7 mouse cellular contexts compared by ENCODE assay signal in genomic region chr2:71368086-71368485, GRCm38 (mm10). TPM values are rescaled to one million over a fixed set of nuclear protein-coding genes. Genes with fewer than 3 reads are reported as not detected.
A peak's percentile ranks its signal among the peaks of the same experiment; 100 is the strongest.
DNase-seq lines count a peak whose midpoint lies in the region; ATAC-seq lines count a peak whose summit lies in the region.

No protein-coding gene starts in this region.

- no peak overlapping the region for H3K27ac ChIP-seq in forebrain, embryonic 10.5 days
- no peak overlapping the region for H3K27ac ChIP-seq in limb, embryonic 12.5 days
- H3K27ac ChIP-seq in stomach, embryonic 15.5 days = no peak overlapping the region

- H3K9ac ChIP-seq in limb, embryonic 12.5 days (replicated peaks) = no peak overlapping the region
- no peak overlapping the region for H3K9ac ChIP-seq in stomach, embryonic 15.5 days

- peak overlapping the region; percentile 74 for H3K4me2 ChIP-seq in limb, embryonic 12.5 days
- H3K4me2 ChIP-seq in stomach, embryonic 15.5 days = peak overlapping the region; percentile 66

- ATAC-seq in megakaryocyte, adult 5-6 weeks (ENCODE audit: poor library complexity, severe bottlenecking) = no peak
- ATAC-seq in limb, embryonic 12.5 days (ENCODE audit: insufficient number of reproducible peaks, insufficient read depth, low FRiP score, low TSS enrichment, low read depth) = no peak
- no peak for ATAC-seq in stomach, embryonic 15.5 days (ENCODE audit: insufficient read depth, low FRiP score, low read depth)
- no peak for ATAC-seq in activated CD4-positive, CD25-positive, alpha-beta regulatory T cell, adult 4 months

- no peaks in the 10 kb centered on the region for H3K9me3 ChIP-seq in megakaryocyte, embryonic 14.5 days
- H3K9me3 ChIP-seq in forebrain, embryonic 10.5 days = no peaks in the 10 kb centered on the region
- no peaks in the 10 kb centered on the region for H3K9me3 ChIP-seq in limb, embryonic 12.5 days
- no peaks in the 10 kb centered on the region for H3K9me3 ChIP-seq in stomach, embryonic 15.5 days

- WGBS in forebrain, embryonic 10.5 days = 42% methylated on average over 8 of the region's 8 CpGs
- WGBS in limb, embryonic 12.5 days = 48% methylated on average over 8 of the region's 8 CpGs
- WGBS in stomach, embryonic 15.5 days = 28% methylated on average over 8 of the region's 8 CpGs

- H3K27me3 ChIP-seq in megakaryocyte, embryonic 14.5 days (replicated peaks) = no peaks in the 10 kb centered on the region
- H3K27me3 ChIP-seq in forebrain, embryonic 10.5 days (ENCODE audit: poor library complexity, severe bottlenecking) = no peaks in the 10 kb centered on the region; the same call in none of the 2 replicates
- no peaks in the 10 kb centered on the region for H3K27me3 ChIP-seq in limb, embryonic 12.5 days
- no peaks in the 10 kb centered on the region for H3K27me3 ChIP-seq in stomach, embryonic 15.5 days (replicated peaks)

- DNase-seq in forebrain, embryonic 10.5 days (ENCODE audit: extremely low spot score, low spot score) = no peak
- no peak for DNase-seq in adrenal gland, postnatal 36 days

- peaks cover 12% of the 10 kb centered on the region for H3K36me3 ChIP-seq in megakaryocyte, embryonic 14.5 days (replicated peaks; ENCODE audit: low read length)
- H3K36me3 ChIP-seq in forebrain, embryonic 10.5 days (replicated peaks) = no peaks in the 10 kb centered on the region
- no peaks in the 10 kb centered on the region for H3K36me3 ChIP-seq in limb, embryonic 12.5 days
- no peaks in the 10 kb centered on the region for H3K36me3 ChIP-seq in stomach, embryonic 15.5 days

- H3K4me1 ChIP-seq in megakaryocyte, embryonic 14.5 days = peaks cover 21% of the 10 kb centered on the region
- H3K4me1 ChIP-seq in forebrain, embryonic 10.5 days = peaks cover 18% of the 10 kb centered on the region
- H3K4me1 ChIP-seq in limb, embryonic 12.5 days (replicated peaks) = 0 out of 2 replicates have a peak, but pooled peaks cover 3% of the 10 kb centered on the region
- no peaks in the 10 kb centered on the region for H3K4me1 ChIP-seq in stomach, embryonic 15.5 days

- peak overlapping the region; percentile 99 for H3K4me3 ChIP-seq in megakaryocyte, embryonic 14.5 days (replicated peaks)
- peak overlapping the region; percentile 92 for H3K4me3 ChIP-seq in forebrain, embryonic 10.5 days
- H3K4me3 ChIP-seq in limb, embryonic 12.5 days (replicated peaks) = peak overlapping the region; percentile 68; the same call in 1 of the 2 replicates
- H3K4me3 ChIP-seq in stomach, embryonic 15.5 days (replicated peaks) = 0 out of 2 replicates have a peak overlapping the region, but pooled peaks have one; percentile 4

RNA-seq across cellular contexts. Expression of gene Slc25a12, which starts 0.5 kb away (rescaled TPM):
- 4.7 and 7.9 TPM in 2 replicates for polyA plus RNA-seq in megakaryocyte, embryonic 14.5 days (2012; ENCODE audit: insufficient read depth, low replicate concordance)
- 39.7 and 45.8 TPM in 2 replicates for total RNA-seq in megakaryocyte, adult 5-6 weeks (2015)
- total RNA-seq in megakaryocyte, adult 5-6 weeks (2017) = 36.8 and 44.4 TPM in 2 replicates
- polyA plus RNA-seq in forebrain, embryonic 10.5 days (2016; fragmentation: Nextera tagmentation; extraction: Ambion mirVana) = 36.0 TPM in 2 replicates
- 30.8 and 31.4 TPM in 2 replicates for polyA plus RNA-seq in limb, embryonic 12.5 days (2016; fragmentation: Nextera tagmentation; extraction: Ambion mirVana)
- 30.0 and 33.8 TPM in 2 replicates for polyA plus RNA-seq in stomach, embryonic 15.5 days (2015; fragmentation: Nextera tagmentation; extraction: Ambion mirVana)
- total RNA-seq in adrenal gland, postnatal 36 days (2021) = 100 to 1,000 TPM in 1 of 2 experiments, 10 to 100 TPM in 1; 53.6 to 106 TPM
- 10 to 100 TPM; 56.8 to 60.5 TPM for polyA plus RNA-seq in activated CD4-positive, CD25-positive, alpha-beta regulatory T cell, adult 4 months (2017; shearing (Covaris generic))

RNA-seq across cellular contexts. Expression of gene Hat1, which starts 20.7 kb away (rescaled TPM):
- polyA plus RNA-seq in megakaryocyte, embryonic 14.5 days (2012; ENCODE audit: insufficient read depth, low replicate concordance) = 0.48 TPM in 1 of 2 replicates, not detected in the other
- 115 and 152 TPM in 2 replicates for total RNA-seq in megakaryocyte, adult 5-6 weeks (2015)
- total RNA-seq in megakaryocyte, adult 5-6 weeks (2017) = 130 and 135 TPM in 2 replicates
- polyA plus RNA-seq in forebrain, embryonic 10.5 days (2016; fragmentation: Nextera tagmentation; extraction: Ambion mirVana) = 256 and 260 TPM in 2 replicates
- polyA plus RNA-seq in limb, embryonic 12.5 days (2016; fragmentation: Nextera tagmentation; extraction: Ambion mirVana) = 142 and 147 TPM in 2 replicates
- 111 and 116 TPM in 2 replicates for polyA plus RNA-seq in stomach, embryonic 15.5 days (2015; fragmentation: Nextera tagmentation; extraction: Ambion mirVana)
- 10 to 100 TPM; 30.7 to 35.8 TPM for total RNA-seq in adrenal gland, postnatal 36 days (2021)
- 10 to 100 TPM; 66.8 to 77.4 TPM for polyA plus RNA-seq in activated CD4-positive, CD25-positive, alpha-beta regulatory T cell, adult 4 months (2017; shearing (Covaris generic))

Comparison
In these comparisons a context has a peak if more than half of its experiments do, and no peak if none do; other contexts are left out.
1. H3K4me3 ChIP-seq: peak in every context shown above with its lines; median percentile 99 in megakaryocyte, embryonic 14.5 days; 92 in forebrain, embryonic 10.5 days; 68 in limb, embryonic 12.5 days; 4 in stomach, embryonic 15.5 days.
2. RNA of gene Hat1, which starts 20.7 kb away (polyA plus RNA-seq): 256 to 260 TPM in forebrain, embryonic 10.5 days, 142 to 147 TPM in limb, embryonic 12.5 days, 111 to 116 TPM in stomach, embryonic 15.5 days and 66.8 to 77.4 TPM in activated CD4-positive, CD25-positive, alpha-beta regulatory T cell, adult 4 months; 0.48 TPM in megakaryocyte, embryonic 14.5 days; every median in the first group is over 10 times any median in the second.